Mouse (Mus musculus) left cerebral cortex, adult 8-10 months (tissue): ENCODE data around the gene Klrc1. TPM values are rescaled to one million over a fixed set of nuclear protein-coding genes. Genes with fewer than 3 reads are reported as not detected.
"Not testable (repeated sequence)": the region's sequence is repeated elsewhere in the genome, so short reads cannot be mapped to it uniquely, and the experiment has no call there.

Experiments
- DNase-seq, 2 experiments: peaks; one replicate each; pipeline ENCODE4 v3.0.0; 2022; ENCODE audit warnings: low spot score in 2 of 2
- microRNA-seq, 2 experiments: library from miRNA; unstranded; fragments of <30 nt; microRNA quantifications; one replicate each; pipeline ENCODE4 v1.2.0; 2022
- total RNA-seq, 4 experiments: library from RNA; stranded (reverse); gene quantifications; 2 replicates each; pipeline ENCODE4 v1.2.4; 2022

Klrc1 gene
- total RNA-seq: not detected

DNA sequence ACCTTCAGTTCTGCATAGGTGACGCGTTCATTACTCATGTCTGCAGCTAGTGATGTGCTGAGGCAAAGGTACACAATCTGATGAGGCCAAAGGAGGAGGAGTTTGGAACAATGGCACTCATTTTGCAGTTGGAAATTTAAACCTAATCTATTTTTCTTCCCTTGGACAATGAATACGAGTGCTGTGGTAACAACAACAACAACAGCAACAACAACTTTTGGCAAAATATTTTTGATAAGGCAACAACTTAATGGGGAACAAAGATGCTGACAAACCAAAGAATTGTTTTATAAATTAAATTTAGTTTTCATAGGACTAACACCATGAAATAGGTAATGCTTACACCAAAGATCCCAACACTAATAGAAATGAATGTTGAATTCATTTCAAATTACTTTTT is at the start of gene Klrc1:
Gene Klrc1, minus strand, starts transcription at position 101 of the 400 bp plus-strand sequence.
- DNase-seq: no peak

DNA sequence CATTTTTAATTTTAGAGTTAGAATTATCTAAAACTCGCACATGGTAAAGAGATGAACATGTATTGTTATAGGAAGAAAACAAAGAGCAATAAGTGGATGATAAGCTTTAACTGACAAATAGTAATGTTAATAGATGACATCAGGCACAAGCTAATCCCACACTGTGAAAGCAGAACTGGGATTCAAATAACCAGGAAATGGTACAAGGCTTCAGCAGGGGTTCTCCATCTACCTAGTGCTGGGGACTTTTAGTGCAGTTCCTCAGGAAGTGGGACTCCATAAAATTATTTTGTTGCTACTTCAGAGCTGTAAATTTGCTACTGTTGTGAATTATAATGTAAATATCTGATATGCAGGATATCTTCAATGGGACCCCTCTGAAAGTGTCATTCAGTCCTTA is 48.5 kb upstream of the Klrc1 start:
- no peak for DNase-seq

DNA sequence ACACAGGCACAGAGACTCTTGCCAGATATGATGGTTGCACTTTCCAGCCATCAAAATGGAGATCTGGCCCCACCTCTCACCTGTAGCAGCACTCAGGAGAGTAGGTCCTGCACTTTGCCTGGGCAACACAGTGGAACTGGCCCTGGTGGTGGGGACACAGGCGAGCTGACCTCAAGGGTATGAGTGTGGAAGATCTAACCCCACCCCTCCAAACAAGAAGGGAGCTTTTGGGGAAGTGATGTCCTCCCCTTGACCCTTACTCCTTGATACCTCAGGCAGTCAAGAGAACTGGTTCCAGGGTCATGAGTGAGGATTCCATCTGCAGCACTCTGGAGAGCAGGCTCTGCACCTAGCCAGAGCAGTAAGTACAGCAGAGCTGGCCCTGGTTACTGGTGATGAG is 42.6 kb upstream of the Klrc1 start:
- no peak for DNase-seq

DNA sequence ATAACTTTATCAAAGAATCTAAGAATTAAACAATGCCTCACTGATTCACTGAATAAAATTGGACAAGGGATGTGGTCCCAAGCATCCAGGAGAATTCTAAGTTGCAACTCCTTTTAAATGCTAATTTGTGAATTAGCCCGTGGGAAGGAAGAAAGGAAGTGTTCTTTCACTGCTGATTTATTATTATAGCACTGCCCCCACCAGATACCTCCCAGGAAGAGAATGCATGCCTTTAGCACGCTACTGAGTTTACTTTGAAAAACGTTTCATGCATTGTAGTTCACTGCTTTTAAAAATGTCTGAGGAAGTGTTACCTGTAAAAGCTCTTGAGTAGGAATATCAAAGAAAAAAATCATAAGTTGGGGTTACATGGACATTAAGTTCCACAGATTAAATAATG is 41.7 kb upstream of the Klrc1 start:
- DNase-seq: no peak

DNA sequence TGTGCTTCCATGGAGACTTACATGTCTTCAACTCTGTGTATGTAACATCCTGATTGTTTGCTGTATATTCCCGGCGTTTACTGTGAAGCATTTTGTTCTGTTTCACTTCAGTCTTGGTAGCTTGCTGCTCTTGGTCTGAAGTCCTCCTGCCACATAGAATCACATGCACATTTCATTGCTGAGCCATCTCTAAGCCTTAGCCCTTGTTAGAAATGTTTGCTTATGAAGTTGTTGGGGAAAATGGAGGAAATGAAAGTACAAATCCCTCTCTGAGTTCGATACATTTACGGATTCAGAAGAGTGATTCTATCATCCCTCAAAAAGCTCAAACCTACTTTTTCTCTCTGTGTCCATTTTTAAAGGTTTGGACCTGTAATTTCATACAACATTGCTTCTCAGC is 38.3 kb upstream of the Klrc1 start, which contains the start of gene Klri1:
Gene Klri1, minus strand, starts transcription at position 101 of the 400 bp plus-strand sequence.
- DNase-seq: no peak

DNA sequence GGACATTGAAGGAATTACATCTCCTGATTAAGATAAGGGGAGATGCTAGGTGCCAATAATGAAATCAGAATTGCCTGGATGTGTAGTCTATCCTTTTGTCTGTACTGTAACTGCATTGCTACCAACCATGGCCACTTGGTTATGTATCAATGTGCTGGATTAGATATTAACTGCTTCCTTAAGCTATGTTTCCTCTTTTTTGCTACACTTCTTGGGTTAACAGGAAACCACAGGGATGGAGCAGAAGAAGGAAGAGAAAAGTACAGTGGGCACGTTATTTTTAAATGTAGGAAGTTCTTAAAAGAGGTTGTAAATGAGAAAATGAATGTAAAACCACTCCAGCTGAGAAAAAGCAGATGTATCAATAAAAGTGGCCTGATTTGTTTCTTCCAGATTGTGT is 34.8 kb upstream of the Klrc1 start:
- no peak for DNase-seq

DNA sequence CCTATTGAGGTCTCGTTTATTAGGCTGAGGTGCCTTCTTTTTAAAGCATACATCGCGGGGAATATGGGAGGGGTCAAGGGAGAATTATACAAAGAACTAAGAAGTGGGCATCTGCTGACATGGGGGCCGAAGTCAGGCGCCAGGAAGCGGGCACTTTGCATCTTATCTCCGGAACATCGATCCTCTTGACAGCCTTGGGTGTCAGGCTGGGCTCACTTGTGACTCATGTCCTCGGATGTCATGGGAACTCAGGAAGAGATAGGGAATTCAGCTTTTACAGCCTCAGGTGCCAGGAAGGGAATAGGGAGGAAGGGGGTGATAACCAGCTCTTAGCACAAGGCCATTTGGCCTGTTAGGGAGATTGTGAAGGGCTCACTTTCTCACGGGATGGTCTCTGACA is 12.7 kb upstream of the Klrc1 start:
- not testable (repeated sequence) for DNase-seq

DNA sequence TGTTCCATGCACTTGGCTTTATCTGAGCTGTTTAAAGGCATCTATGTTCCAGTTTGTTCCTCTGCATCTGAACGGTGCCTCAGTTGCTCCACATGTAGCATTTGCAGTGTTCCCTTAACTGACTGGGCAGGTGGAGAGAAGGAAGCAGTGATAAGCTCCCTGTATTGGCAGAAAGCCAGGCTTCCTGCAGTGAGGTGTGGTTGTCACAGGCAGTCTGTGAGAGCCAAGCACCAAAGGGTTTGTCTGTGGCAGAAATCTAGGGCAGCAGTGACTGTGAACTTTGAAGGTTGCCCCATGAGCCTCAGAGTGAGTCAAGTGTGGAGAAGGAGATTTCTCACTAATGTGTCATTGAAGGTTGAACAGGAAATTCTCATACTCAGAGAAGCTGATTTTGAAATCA is 1.6 kb upstream of the Klrc1 start:
- DNase-seq: no peak

DNA sequence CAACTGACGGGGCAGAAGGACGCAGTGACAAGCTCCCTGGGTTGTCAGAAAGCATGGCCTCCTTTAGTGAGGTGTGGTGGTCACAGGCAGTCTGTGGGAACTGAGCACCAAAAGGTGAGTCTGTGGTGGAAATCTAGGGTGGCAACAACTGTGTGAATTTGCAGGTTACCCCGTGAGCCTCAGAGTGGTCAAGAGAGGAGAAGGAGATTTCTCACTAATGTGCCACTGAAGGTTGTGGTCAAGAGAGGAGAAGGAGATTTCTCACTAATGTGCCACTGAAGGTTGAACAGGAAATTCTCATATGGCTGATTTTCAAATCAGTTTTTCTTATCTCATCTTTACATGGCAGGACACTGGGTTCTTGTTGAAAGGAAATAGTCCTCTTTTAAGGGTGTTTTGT is 17.5 kb downstream of the Klrc1 start:
- DNase-seq: not testable (repeated sequence)

DNA sequence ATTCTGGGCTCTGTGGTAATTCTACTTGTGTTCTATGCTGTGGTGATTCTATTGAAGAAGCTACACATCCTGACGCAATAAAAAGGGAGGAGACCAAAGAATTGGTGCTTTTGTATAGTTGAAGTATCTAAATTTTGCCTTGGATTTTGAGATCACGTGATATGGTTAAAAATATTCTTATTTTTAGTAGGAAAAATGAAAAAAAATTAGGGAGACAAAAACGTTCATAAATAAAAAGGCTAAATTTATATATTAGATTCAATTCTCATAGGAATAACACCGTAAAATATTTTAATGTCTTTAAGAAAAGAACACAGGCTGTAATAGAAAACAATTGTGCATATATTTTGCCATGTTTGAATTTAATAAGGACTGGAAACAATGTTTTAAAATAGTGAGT is 18.2 kb downstream of the Klrc1 start, which contains the start of gene Klrc2:
Gene Klrc2, minus strand, starts transcription at position 101 of the 400 bp plus-strand sequence.
- not testable (repeated sequence) for DNase-seq

DNA sequence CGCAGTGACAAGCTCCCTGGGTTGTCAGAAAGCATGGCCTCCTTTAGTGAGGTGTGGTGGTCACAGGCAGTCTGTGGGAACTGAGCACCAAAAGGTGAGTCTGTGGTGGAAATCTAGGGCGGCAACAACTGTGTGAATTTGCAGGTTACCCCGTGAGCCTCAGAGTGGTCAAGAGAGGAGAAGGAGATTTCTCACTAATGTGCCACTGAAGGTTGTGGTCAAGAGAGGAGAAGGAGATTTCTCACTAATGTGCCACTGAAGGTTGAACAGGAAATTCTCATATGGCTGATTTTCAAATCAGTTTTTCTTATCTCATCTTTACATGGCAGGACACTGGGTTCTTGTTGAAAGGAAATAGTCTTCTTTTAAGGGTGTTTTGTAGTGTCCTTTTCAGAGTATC is 34.7 kb downstream of the Klrc1 start:
- DNase-seq: not testable (repeated sequence)

DNA sequence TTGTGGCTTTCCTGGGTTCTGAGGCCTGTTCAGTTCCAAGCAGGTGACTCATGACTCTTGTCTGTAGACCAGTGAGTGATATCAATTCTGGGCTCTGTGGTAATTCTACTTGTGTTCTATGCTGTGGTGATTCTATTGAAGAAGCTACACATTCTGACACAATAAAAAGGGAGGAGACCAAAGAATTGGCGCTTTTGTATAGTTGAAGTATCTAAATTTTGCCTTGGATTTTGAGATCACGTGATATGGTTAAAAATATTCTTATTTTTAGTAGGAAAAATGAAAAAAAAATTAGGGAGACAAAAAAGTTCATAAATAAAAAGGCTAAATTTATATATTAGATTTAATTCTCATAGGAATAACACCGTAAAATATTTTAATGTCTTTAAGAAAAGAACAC is 35.5 kb downstream of the Klrc1 start, which contains the start of gene Klrc3:
Gene Klrc3, minus strand, starts transcription at position 101 of the 400 bp plus-strand sequence.
- not testable (repeated sequence) for DNase-seq

DNA sequence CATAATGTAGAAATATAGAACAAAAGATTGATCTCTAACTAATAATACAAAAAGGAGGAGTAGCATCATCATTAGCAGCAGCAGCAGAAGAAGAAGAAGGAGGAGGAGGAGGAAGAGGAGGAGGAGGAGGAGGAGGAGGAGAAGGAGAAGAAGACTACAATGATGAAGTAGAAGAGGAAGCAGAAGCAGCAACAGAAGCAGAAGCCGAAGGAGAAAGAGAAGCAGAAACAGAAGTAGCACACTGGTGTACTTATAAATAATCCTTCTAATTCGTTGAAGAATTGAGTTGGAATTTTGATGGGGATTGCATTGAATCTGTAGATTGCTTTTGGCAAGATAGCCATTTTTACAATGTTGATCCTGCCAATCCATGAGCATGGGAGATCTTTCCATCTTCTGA is 47.7 kb downstream of the Klrc1 start:
- not testable (repeated sequence) for DNase-seq

DNA sequence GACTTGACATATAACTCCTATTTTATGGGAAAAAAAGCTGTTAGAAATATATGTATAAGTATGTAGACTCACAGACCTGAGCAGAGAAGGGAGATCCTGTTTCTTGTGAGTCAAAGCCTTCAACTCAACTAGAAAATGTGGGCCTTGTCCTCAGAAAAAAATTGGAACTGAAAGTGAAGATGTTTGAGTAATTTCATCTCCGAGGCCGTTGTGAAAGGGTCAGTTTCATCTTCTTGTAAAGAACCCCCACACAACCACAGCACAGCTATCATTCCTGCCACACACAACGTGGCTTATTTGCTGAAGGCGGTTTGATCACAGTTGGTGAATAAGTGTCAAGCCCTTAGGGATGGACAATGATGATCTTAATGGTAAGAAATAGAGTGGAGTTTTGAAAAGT is 55.0 kb downstream of the Klrc1 start, which contains the start of gene Klrk1:
Gene Klrk1, minus strand, starts transcription at position 130 of the 400 bp plus-strand sequence.
- DNase-seq: no peak

Small RNA genes lying within 50 kb of the gene (microRNA-seq; reads per million reads assigned to microRNA genes)
- gene Mir680-1: 0 reads per million in 2 experiments

Other genes starting within 250 kb of the Klrc1 start
- gene Clec1a, start 227.0 kb downstream of the Klrc1 start, total RNA-seq: 1 to 10 TPM in 3 of 4 experiments, under 1 TPM in 1; 0.58 to 1.9 (median 1.4) TPM
- under 1 TPM in 1 of 4 experiments, not detected in 3; 0.14 TPM for gene Olr1, start 171.8 kb downstream of the Klrc1 start, total RNA-seq
- not detected for gene Tmem52b, start 166.4 kb downstream of the Klrc1 start, total RNA-seq
- gene Gabarapl1, start 145.8 kb downstream of the Klrc1 start, total RNA-seq: 100 to 1,000 TPM; 760 to 878 (median 821) TPM
- gene Klre1, start 101.1 kb downstream of the Klrc1 start, total RNA-seq: not detected
- not detected for gene Klrd1, start 87.2 kb downstream of the Klrc1 start, total RNA-seq
- not detected for gene Klrk1, start 55.1 kb downstream of the Klrc1 start, total RNA-seq
- gene Klrc3, start 35.6 kb downstream of the Klrc1 start, total RNA-seq: not detected
- gene Klrc2, start 18.3 kb downstream of the Klrc1 start, total RNA-seq: not detected
- not detected for gene Klri1, start 38.2 kb upstream of the Klrc1 start, total RNA-seq
- not detected for gene Klri2, start 61.5 kb upstream of the Klrc1 start, total RNA-seq
- gene Gm156, start 105.3 kb upstream of the Klrc1 start, total RNA-seq: not detected
- not detected for gene Gm17631, start 183.7 kb upstream of the Klrc1 start, total RNA-seq
- gene Klra17, start 197.7 kb upstream of the Klrc1 start, total RNA-seq: not detected
- not detected for gene Klra5, start 238.7 kb upstream of the Klrc1 start, total RNA-seq